Mouse (Mus musculus) gastrocnemius, adult 18-20 months (tissue): ENCODE data around the gene C2cd2l. TPM values are rescaled to one million over a fixed set of nuclear protein-coding genes. Genes with fewer than 3 reads are reported as not detected.

ENCODE experiments used
- DNase-seq: peaks from one replicate; pipeline ENCODE4 v3.0.0; 2021; ENCODE audit warnings: low spot score
- microRNA-seq: library from miRNA; unstranded; fragments of <30 nt; microRNA quantifications from one replicate; pipeline ENCODE4 v1.2.0, GENCODE M21; 2021
- total RNA-seq, 2 experiments: library from RNA; stranded (reverse); gene quantifications; 2 replicates each; pipeline ENCODE4 v1.2.3; 2021

Gene C2cd2l
- total RNA-seq, 2 experiments from 2014 or later, result 14.1 to 14.8 TPM

DNA sequence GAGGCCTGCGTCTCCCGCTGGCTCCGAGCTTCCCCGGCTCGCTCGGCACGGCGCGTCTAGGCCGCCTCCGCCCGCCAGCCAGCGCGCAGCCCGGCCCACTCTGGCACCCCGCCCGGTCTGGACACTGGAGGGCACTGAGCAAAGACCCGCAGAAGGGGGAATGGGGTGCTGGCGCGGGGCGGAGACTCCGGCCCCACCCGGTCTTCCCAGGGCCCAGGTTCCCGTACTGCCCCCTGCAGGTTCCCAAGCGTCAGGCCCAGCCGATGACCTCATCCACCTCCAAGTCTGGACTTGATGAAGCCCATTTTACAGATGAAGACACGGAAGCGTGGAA is 52.1 kb downstream of the C2cd2l start:
- DNase-seq, result peak; percentile 87

DNA sequence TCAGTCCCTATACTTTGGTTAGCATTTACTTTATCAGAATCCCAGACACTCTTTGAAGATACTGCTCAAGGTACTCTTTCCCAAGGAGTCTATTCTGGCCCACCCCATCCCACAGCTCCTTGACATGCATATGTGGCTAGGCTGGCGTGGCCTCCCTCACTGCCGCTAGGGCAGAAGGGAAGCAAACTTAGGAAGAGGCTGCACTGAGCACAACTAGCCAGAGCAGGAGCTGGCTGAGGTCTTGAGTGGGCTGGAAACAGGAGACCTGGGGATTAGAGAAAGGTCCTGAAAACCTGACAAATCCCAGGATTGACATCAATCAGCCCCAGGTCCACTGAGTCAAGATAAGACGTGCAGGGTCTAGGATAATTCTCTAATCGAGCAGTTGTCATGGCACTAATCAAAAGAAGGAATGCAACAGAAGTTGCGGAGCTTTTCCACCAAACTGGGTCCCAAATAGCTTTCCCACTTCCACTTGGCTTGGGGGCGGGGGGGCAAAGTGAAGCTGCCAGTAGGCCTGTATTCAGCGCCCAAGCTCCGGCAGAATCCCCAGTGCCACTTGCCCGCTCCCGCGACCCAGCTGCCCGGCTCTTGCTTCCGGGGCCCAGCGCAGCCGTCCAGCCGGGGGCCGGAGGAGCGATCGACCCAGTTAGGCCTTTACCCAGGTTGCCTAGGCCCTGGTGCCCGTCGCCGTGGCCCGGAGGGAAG is 52.6 kb downstream of the C2cd2l start:
- DNase-seq, result peak; percentile 28

DNA sequence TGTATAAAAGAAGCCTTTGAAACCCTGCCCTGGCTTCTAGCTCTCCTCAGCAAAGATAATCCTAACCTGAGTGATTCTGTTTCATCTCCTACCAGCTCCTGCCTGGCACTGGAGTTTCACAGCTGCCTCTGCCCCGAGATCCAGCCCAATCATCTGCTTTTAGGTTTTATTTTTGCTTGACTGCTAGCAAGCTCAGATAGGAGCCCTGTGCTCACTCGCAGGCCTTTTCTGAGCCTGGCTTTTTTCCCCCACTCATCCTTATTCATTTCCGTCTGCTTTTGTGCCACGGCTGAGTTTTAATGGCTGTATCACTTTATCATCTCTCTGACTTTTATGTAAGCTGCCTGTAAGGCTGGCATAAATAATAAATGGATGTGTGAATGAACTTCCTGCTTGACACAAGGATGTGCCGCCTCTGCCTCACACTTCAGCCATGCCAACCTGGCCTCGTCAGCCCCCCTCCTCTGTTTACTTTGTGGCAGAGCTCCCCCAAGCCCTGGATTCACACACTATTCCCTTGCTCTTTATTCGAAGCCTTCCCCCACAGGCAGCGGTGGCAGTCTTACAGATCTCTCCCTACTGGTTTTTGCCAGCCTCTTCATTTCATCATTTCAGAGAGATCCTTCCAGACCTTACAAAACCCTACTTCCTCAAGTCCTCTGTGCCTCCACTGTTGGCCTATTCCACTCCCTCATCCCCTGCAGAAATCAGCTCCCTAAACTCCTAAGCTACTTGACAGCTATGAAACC is 53.4 kb downstream of the C2cd2l start:
- no peak for DNase-seq

GRCm38 (mm10) chr9:44261388-44261787 is 58.7 kb downstream of the C2cd2l start:
- DNase-seq, result no peak

Small RNAs within 50 kb of the gene (microRNA-seq; reads per million reads assigned to microRNA genes)
- not detected for gene Gm44335

Other genes with a start within 250 kb of the C2cd2l start
- not detected for gene Mfrp, start 218.6 kb downstream of the C2cd2l start, total RNA-seq
- 1 to 10 TPM; 3.9 to 5.4 TPM for gene C1qtnf5, start 213.0 kb downstream of the C2cd2l start, total RNA-seq
- gene Gm49380, start 206.8 kb downstream of the C2cd2l start, total RNA-seq, result 1 to 10 TPM in 1 of 2 experiments, under 1 TPM in 1; 0.43 to 1.9 TPM
- gene Rnf26, start 206.8 kb downstream of the C2cd2l start, total RNA-seq, result 1 to 10 TPM; 1.5 to 3.0 TPM
- gene Mcam, start 185.8 kb downstream of the C2cd2l start, total RNA-seq, result 10 to 100 TPM; 19.8 to 32.9 TPM
- gene Cbl, start 86.2 kb downstream of the C2cd2l start, total RNA-seq, result 1 to 10 TPM; 7.1 to 7.5 TPM
- not detected for gene Ccdc153, start 79.6 kb downstream of the C2cd2l start, total RNA-seq
- 1 to 10 TPM; 1.1 to 1.4 TPM for gene Pdzd3, start 68.8 kb downstream of the C2cd2l start, total RNA-seq
- gene Nlrx1, start 51.7 kb downstream of the C2cd2l start, total RNA-seq, result 10 to 100 TPM; 21.7 to 21.8 TPM
- under 1 TPM; 0.32 to 0.59 TPM for gene Abcg4, start 31.7 kb downstream of the C2cd2l start, total RNA-seq
- 1 to 10 TPM; 5.2 TPM for gene Hinfp, start 14.6 kb downstream of the C2cd2l start, total RNA-seq
- gene Dpagt1, start 5.7 kb upstream of the C2cd2l start, total RNA-seq, result 10 to 100 TPM; 13.2 to 13.4 TPM
- gene H2afx, start 14.4 kb upstream of the C2cd2l start, total RNA-seq, result 10 to 100 TPM in 1 of 2 experiments, 1 to 10 TPM in 1; 7.8 to 10.4 TPM
- gene Hmbs, start 23.9 kb upstream of the C2cd2l start, total RNA-seq, result 10 to 100 TPM; 20.8 to 24.7 TPM
- 10 to 100 TPM; 17.7 to 17.8 TPM for gene Vps11, start 41.4 kb upstream of the C2cd2l start, total RNA-seq
- 10 to 100 TPM; 23.0 to 25.0 TPM for gene Hyou1, start 59.2 kb upstream of the C2cd2l start, total RNA-seq
- 100 to 1,000 TPM in 1 of 2 experiments, 10 to 100 TPM in 1; 86.0 to 147 TPM for gene Slc37a4, start 76.6 kb upstream of the C2cd2l start, total RNA-seq
- 100 to 1,000 TPM; 772 to 880 TPM for gene Rps25, start 86.9 kb upstream of the C2cd2l start, total RNA-seq
- 10 to 100 TPM; 16.9 to 20.4 TPM for gene Trappc4, start 87.3 kb upstream of the C2cd2l start, total RNA-seq
- 1 to 10 TPM; 3.5 to 4.1 TPM for gene Ccdc84, start 98.3 kb upstream of the C2cd2l start, total RNA-seq
- gene Foxr1, start 120.9 kb upstream of the C2cd2l start, total RNA-seq, result not detected
- under 1 TPM; 0.43 to 0.83 TPM for gene Upk2, start 134.7 kb upstream of the C2cd2l start, total RNA-seq
- gene Bcl9l, start 162.5 kb upstream of the C2cd2l start, total RNA-seq, result 10 to 100 TPM; 36.0 to 36.6 TPM
- not detected for gene Cxcr5, start 241.6 kb upstream of the C2cd2l start, total RNA-seq